Mouse (Mus musculus): ENCODE measurements around the gene Abcc2.

Gene Abcc2

DNA sequence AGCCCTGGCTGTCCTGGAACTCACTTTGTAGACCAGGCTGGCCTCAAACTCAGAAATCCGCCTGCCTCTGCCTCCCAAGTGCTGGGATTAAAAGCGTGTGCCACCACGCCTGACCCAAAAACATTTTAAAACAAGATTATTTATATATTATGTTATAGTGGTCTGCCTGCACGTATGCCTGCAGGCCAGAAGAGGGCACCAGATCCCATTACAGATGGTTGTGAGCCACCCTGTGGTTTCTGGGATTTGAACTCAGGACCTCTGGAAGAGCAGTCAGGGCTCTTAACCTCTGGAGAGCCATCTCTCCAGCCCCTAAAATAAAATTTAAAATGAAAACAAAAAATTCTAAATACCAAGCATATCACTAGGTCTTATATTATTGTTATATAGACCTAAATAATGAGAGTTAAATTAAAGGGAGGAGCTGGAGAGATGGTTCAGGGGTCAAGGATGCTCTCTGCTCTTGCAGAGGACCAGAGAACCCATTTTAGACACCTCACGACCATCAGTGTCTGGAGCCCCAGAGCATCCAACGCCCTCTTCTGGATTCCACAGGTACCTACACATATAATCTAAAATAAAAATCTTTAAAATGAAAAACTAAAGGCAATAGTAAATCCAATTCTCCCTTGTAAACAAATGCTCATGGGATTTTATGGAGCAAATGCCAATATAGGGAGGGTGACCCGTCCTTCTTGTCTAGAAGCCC, 71.0 kb downstream of the Abcc2 start:
- DNase-seq (ENCODE audit: low spot score) = no peak

GRCm38 (mm10) chr19:43857347-43857746, 75.4 kb downstream of the Abcc2 start:
- no peak for DNase-seq (ENCODE audit: low spot score)

DNA sequence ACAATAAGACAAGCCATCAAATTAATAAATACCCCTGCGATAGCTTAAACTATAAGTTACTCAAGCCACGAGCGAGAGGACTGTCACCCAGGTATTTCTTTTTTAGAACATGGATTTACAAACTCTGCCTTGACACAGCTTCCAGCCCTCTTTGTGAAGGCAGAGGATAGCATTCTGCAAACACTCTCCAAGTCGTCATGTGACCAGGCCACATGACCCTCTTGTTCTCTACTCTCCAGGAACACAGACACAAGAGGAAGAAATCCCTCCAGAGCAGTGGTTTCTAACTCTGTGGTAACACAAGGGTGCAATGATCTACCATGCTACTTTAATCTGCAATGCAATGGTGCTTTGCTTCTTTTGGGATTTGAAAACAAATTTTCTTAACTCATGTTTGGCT, 88.4 kb downstream of the Abcc2 start:
- no peak for DNase-seq (ENCODE audit: low spot score)

DNA sequence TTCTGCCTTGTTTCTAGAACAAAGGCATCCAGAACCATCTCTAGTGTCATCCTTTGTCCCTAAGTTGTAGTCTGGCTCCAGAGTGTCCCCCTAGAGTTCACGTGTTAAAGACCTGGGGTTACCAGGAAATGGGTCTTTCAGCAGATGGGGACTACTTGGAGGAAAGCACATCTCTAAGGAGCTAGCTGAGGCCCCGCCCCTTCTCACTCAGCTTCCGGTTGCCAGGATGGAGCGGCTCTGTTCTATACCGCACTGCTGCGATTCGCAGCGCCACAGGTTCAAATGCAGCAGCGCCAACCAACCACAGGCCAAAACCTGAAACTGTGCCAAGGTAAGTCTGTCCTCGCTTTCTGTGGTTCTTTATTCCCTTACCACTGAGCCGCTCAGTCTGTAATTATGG, 92.4 kb downstream of the Abcc2 start:
- no peak for DNase-seq (ENCODE audit: low spot score)

- DNase-seq (ENCODE audit: low spot score) = no peak
Observed at GRCm38 (mm10) chr19:43875996-43876395, 94.0 kb downstream of the Abcc2 start.

GRCm38 (mm10) chr19:43877364-43877763, 95.4 kb downstream of the Abcc2 start:
- no peak for DNase-seq (ENCODE audit: low spot score)

DNA sequence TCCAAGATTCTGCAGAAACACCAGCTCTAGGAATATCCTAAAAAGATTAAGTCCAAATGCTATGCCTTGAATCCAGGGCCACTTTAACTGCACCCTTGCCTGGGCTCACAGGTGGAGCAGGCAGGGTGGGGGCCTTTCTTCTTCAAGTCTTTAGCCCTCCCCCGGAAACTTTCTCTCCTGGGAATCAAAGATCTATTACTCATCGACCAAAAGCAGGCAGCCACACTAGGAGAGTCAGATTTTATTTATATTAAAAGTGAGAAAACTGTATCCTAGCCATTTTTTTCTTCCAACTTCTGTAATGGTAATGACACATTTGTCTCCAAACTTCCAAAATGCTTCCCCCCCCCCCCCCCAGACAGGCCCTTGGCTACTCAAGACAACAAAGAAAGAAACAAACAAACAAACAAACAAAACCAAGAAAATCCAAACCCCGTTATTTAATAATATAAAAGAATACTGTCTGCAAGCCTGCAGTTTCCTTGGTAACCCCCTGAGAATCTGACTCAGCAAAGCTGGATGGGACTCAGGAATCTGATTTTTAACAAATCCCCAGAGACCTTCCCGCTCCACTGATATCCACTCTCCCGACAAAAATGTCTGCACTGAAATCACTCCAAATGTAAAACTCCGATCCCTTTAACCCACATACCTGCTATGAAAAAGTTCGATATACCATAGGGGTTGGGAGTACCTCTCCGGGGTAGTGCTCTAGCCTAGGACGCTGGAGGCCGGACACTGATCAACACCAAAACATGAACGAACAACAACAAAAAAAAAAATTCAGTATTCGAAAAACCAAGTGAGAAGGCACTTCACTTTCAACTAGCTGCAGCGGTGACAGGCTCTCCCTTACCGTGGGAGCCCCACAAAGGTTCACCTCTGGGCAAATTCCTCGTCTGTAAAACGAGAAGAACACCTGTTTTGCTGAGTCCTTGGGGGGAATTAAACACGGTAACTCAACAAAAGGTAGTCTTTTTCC, 96.4 kb downstream of the Abcc2 start:
- DNase-seq (ENCODE audit: low spot score) = no peak

GRCm38 (mm10) chr19:43879401-43880212, 97.6 kb downstream of the Abcc2 start:
- DNase-seq (ENCODE audit: low spot score) = peak; percentile 28

DNA sequence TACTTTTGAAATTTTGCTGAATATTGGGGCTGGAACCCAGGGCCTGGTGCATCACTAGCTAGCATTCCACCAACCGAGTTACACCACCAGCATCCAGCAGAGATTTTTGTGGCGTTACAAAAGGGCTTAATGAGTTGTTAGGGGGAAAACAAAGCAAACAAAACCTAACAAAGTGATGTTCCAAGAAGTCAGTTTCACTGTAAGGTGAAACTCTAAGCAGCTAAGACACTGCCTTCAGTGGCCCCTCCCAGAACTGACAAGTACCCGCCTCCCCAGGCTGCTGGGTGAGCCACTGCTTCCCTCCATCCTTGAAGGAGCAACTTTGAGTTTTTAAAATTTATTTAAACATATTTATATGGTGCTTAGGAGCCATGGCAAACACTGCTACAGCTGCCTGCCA, 98.4 kb downstream of the Abcc2 start:
- DNase-seq (ENCODE audit: low spot score) = no peak

DNA sequence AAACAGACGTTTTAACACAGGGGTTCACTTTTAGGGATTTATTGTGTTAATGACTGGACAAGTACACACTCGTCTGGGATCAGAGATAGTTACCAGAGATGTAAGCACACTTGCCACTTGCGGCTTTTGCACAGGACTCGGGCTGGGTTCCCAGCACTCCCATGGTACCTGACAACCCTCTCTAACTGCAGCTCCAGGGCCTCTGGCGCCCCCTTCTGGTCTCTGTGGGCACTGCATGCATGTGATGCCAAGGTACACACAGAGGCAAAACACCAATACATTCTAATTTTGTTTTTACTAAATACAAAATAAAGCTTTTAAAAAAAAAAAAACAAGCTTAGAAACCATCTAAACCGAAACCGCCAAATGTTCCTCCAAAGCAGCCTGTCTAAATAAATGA, 99.6 kb downstream of the Abcc2 start:
- no peak for DNase-seq (ENCODE audit: low spot score)

- no peak for DNase-seq (ENCODE audit: low spot score)
Observed at GRCm38 (mm10) chr19:43882895-43883573, 101.0 kb downstream of the Abcc2 start.

GRCm38 (mm10) chr19:43884668-43885498, 102.9 kb downstream of the Abcc2 start:
- no peak for DNase-seq (ENCODE audit: low spot score)

DNA sequence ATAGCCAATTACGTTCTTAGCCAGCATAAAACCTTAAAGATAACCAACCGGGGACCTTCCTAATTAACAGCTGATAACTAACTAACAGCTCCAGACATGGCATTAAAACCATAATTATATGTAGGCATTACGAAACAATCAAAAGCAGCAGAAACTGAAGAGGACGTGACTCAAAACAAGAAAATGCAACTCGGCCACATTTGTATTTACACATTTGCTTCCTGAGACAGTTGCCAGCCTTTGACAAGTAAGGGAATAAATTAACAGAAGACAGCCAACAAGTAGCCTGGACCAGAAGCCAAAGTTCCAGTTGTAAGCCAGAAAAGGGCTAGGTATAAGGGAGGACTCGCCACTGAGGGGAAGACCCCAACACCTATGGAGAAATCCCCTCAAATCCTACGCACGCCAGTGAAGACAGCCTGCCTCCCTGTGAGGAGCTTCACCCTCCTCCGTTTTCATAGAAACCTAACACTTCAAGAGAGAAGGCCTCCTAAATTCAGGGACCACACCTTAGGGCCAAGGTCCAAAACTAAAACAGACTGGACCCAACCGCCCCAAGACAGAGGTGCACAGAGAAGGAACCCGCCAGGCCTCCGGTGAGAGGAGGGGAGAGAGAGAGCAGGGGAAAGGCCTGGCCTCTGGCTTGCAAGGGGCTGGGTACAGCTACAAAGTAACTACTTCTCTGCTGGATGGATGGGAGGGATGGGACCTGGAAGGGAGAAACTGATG, 104.5 kb downstream of the Abcc2 start:
- DNase-seq (ENCODE audit: low spot score) = no peak

DNA sequence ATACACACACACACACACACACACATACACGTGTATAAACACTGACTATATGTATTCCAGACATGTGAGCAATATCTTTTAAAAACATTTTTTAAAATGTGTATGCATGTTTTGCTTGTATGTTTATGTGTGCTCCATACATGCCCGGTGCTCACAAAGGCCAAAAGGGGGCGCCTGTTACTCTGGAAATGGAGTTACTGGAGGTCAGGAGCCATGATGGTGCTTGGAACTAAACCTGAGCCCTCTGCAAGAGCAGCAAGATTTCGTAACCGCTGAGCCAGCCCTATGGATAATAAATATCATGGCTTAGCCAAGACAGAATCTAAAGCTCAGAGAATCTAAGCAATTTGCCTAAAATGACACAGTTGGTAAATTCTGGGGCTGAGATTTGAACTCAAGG, 105.2 kb downstream of the Abcc2 start:
- DNase-seq (ENCODE audit: low spot score) = no peak

DNA sequence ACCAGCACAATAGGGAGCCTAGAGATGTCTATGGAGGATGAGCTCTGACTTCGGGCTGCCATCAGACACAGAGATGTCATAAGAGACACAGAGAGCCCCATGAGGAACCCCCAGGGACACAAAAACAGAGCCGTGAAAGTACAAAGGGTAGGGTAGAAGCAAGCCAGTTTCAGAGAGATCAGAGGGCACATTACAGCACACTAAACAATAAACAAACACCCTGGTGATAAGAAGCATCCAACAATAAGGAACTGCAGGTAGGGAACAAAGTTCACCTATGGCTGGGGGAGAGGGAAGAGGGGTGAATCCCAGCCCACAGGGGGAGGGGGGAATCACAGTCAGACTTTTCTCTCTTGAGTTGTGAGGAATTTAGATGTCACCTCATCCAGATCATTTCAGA, 105.7 kb downstream of the Abcc2 start:
- no peak for DNase-seq (ENCODE audit: low spot score)
